Comparison of ENCODE assay signal across 1 mouse cellular context in genomic region chr7:44534656-44535441, GRCm38 (mm10).
TF ChIP-seq lines count a peak whose summit lies in the region.

No protein-coding gene starts in this region.

TF ChIP-seq in CH12.LX, 34 proteins besides CTCF, POLR2A, EP300 and RAD21:
- TF ChIP-seq JUND (conservative IDR thresholded peaks at IDR 0.05; ENCODE audit: low read depth, low read length) (no peak), E2F4 (IDR thresholded peaks at IDR 0.05; ENCODE audit: insufficient replicate concordance, low read depth, low read length) (no peak), MYC (IDR thresholded peaks at IDR 0.05; ENCODE audit: low read depth, low read length) (no peak), SMC3 (IDR thresholded peaks at IDR 0.05; ENCODE audit: low read depth, low read length) (peak; percentile 40), RCOR1 (conservative IDR thresholded peaks at IDR 0.05; ENCODE audit: low read depth, low read length) (no peak), TCF12 (IDR thresholded peaks at IDR 0.05; ENCODE audit: low read depth, low read length) (peak; percentile 88; the same call in 1 of the 2 replicates), KAT2A (IDR thresholded peaks at IDR 0.05; ENCODE audit: insufficient replicate concordance, low read length) (no peak)
